Mouse (Mus musculus) embryonic facial prominence, embryonic 11.5 days (tissue): ENCODE measurements around the gene Ascc1. TPM values are rescaled to one million over a fixed set of nuclear protein-coding genes. Genes with fewer than 3 reads are reported as not detected.

Experiments used
- ATAC-seq: fragments of 200-750 bp; cut with Nextera tagmentation; replicated peaks from 2 replicates; pipeline ENCODE4 v1.8.0; 2017; ENCODE audit warnings: low read depth; ENCODE audit not compliant: insufficient number of reproducible peaks, low FRiP score, low TSS enrichment
- DNase-seq: peaks from one replicate; pipeline ENCODE4 v3.0.0-alpha.2; 2015; ENCODE audit warnings: low spot score
- H3K27ac ChIP-seq: fragments of 300-500 bp; sonication (generic); replicated peaks from 2 replicates; pipeline ENCODE4 v1.5.1; 2014; ENCODE audit warnings: mild to moderate bottlenecking, low read depth, low read length, control low read depth
- H3K27me3 ChIP-seq: fragments of 300-500 bp; sonication (generic); 2 replicates; pipeline ENCODE4 v1.6.1; 2014; ENCODE audit warnings: mild to moderate bottlenecking, low read length, moderate library complexity, mixed read lengths; ENCODE audit not compliant: control insufficient read depth, insufficient read depth
- H3K36me3 ChIP-seq: fragments of 300-500 bp; sonication (generic); replicated peaks from 2 replicates; pipeline ENCODE4 v1.6.1; 2014; ENCODE audit warnings: low read depth, mild to moderate bottlenecking, low read length, moderate library complexity, mixed read lengths; ENCODE audit not compliant: control insufficient read depth, insufficient read depth
- H3K4me1 ChIP-seq: fragments of 300-500 bp; sonication (generic); 2 replicates; pipeline ENCODE4 v1.6.1; 2014; ENCODE audit warnings: low read length, mixed read lengths; ENCODE audit not compliant: control insufficient read depth, insufficient read depth
- H3K4me2 ChIP-seq: fragments of 300-500 bp; sonication (generic); 2 replicates; pipeline ENCODE4 v1.6.1; 2014; ENCODE audit warnings: low read depth, mild to moderate bottlenecking, control low read depth, low read length, moderate library complexity
- H3K4me3 ChIP-seq: fragments of 300-500 bp; sonication (generic); 2 replicates; pipeline ENCODE4 v1.5.1; 2014; ENCODE audit warnings: low read depth, low read length, control low read depth
- H3K9ac ChIP-seq: fragments of 300-500 bp; sonication (generic); replicated peaks from 2 replicates; pipeline ENCODE4 v1.6.1; 2014; ENCODE audit warnings: mild to moderate bottlenecking, control low read depth, low read length
- H3K9me3 ChIP-seq: fragments of 300-500 bp; sonication (generic); replicated peaks from 2 replicates; pipeline ENCODE4 v1.6.1; 2016; ENCODE audit warnings: mild to moderate bottlenecking, low read length, inconsistent platforms, mixed read lengths; ENCODE audit not compliant: control insufficient read depth
- WGBS: fragments of 180-500 bp; shearing (Covaris S2); extraction: QIAGEN DNeasy Blood & Tissue Kit; methylation state at CpG from one replicate; pipeline ENCODE4 v1.1.7; 2014; 5-methylcytosine and 5-hydroxymethylcytosine counted together
- polyA plus RNA-seq: library from polyadenylated mRNA; unstranded; fragments of >200 nt; fragmentation: Nextera tagmentation; extraction: Ambion mirVana; gene quantifications from 2 replicates; pipeline ENCODE4 v1.2.1, GENCODE M21; 2014

Gene Ascc1
- polyA plus RNA-seq, 1 experiment from 2014 or later = 48.7 TPM

DNA sequence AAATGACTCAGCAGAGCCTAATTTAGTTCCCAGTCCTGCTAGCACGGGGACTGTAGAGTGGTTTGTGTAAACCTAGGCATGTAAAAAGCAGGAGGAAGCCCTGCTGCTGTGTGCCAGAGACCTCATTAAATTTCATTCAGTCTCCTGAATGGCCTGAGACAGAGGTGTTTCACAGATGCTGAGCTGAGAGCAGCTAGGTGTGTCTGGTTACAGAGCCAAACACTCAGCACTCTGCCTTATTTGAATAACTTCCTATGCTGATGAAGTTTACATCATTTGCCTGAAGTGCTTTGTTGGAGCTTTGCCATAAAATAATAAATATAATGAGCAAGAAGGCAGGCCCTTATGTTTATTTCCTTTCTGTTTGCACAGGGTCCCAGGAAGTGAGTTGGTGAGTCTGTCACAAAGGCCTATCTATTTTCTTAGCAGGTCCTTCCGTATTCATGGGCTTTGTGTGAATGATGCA lies 25.0 kb downstream of the Ascc1 start:
- no peak overlapping the region for H3K27ac ChIP-seq
- DNase-seq = no peak

DNA sequence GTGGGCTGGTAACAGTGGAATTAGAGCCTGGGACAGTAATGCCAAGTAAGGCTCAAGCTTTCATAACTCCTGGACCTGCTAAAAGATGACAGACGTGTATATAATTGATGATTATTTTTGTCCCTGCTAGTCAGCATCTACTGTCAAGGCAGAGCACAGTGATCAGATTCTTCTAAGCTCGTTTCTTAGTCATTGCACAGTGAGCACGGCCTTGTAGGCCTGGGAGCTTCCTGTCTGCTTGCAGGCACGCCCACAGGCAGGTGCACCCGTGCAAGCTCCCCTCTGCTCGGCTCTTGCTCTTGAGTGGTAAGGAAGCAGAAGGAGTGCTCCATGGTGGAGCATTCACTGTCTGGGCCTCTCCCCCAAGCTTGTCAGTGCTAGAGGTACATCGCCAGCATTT lies 25.6 kb downstream of the Ascc1 start:
- WGBS = 76% methylated on average over 7 of the region's 7 CpGs
- H3K9ac ChIP-seq = no peak overlapping the region

More for the DNA sequence above, 25.0 kb downstream of the Ascc1 start:
- WGBS = 63% methylated on average over 2 of the region's 2 CpGs
- Histone ChIP-seq H3K36me3 (no peaks in the 10 kb centered on the region), H3K4me3 (no peak overlapping the region), H3K4me2 (no peak overlapping the region), H3K9ac (no peak overlapping the region), H3K4me1 (peaks cover 3% of the 10 kb centered on the region; the same call in 1 of the 2 replicates), H3K9me3 (no peaks in the 10 kb centered on the region), H3K27me3 (no peaks in the 10 kb centered on the region)
- no peak for ATAC-seq

GRCm38 (mm10) chr10:60028979-60029378 lies 26.4 kb downstream of the Ascc1 start:
- Histone ChIP-seq H3K36me3 (no peaks in the 10 kb centered on the region), H3K9ac (no peak overlapping the region), H3K4me1 (peaks cover 3% of the 10 kb centered on the region; the same call in 1 of the 2 replicates), H3K9me3 (no peaks in the 10 kb centered on the region), H3K4me3 (no peak overlapping the region), H3K27ac (no peak overlapping the region), H3K4me2 (no peak overlapping the region), H3K27me3 (no peaks in the 10 kb centered on the region)
- ATAC-seq (no peak), DNase-seq (no peak)
- 71% methylated on average over 7 of the region's 7 CpGs for WGBS

More for the DNA sequence above, 25.6 kb downstream of the Ascc1 start:
- H3K4me2 ChIP-seq = no peak overlapping the region
- no peak overlapping the region for H3K27ac ChIP-seq
- H3K9me3 ChIP-seq = no peaks in the 10 kb centered on the region
- DNase-seq (no peak), ATAC-seq (no peak)
- no peaks in the 10 kb centered on the region for H3K27me3 ChIP-seq
- peaks cover 3% of the 10 kb centered on the region; the same call in 1 of the 2 replicates for H3K4me1 ChIP-seq
- H3K36me3 ChIP-seq = no peaks in the 10 kb centered on the region
- no peak overlapping the region for H3K4me3 ChIP-seq

DNA sequence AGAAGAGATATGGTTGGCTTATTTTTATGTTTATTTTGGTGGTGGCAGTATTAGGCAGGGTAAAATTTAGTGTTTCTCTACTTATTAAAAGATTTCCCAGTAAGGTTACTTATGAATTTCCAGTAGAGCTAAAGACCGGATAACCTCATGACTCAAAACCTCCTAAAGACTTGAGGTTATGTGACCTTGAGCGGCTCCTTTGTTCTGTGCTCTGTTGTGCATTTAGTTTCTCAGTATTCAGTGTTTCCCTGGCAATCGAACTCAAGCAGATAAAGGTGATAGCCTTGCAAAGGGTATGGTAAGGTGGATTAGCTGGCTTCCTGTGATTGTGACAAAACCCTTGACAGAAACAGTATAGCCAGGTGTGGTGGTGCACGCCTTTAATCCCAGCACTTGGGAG lies 26.8 kb downstream of the Ascc1 start:
- peaks cover 3% of the 10 kb centered on the region; the same call in 1 of the 2 replicates for H3K4me1 ChIP-seq
- H3K27me3 ChIP-seq = no peaks in the 10 kb centered on the region
- H3K4me3 ChIP-seq = no peak overlapping the region
- 89% methylated on average over 4 of the region's 4 CpGs for WGBS
- DNase-seq = no peak
- no peak overlapping the region for H3K27ac ChIP-seq
- no peaks in the 10 kb centered on the region for H3K36me3 ChIP-seq
- H3K9me3 ChIP-seq = no peaks in the 10 kb centered on the region
- no peak overlapping the region for H3K4me2 ChIP-seq
- H3K9ac ChIP-seq = no peak overlapping the region
- ATAC-seq = no peak

- Histone ChIP-seq H3K9me3 (no peaks in the 10 kb centered on the region), H3K9ac (no peak overlapping the region), H3K4me2 (no peak overlapping the region), H3K27me3 (no peaks in the 10 kb centered on the region), H3K4me1 (peaks cover 3% of the 10 kb centered on the region; the same call in 1 of the 2 replicates), H3K36me3 (no peaks in the 10 kb centered on the region), H3K4me3 (no peak overlapping the region), H3K27ac (no peak overlapping the region)
- ATAC-seq (no peak), DNase-seq (no peak)
- WGBS = 66% methylated on average over 8 of the region's 8 CpGs
Observed at GRCm38 (mm10) chr10:60031562-60031961, 29.0 kb downstream of the Ascc1 start.

GRCm38 (mm10) chr10:60031985-60032384 lies 29.4 kb downstream of the Ascc1 start:
- ATAC-seq = no peak; the same call in 1 of the 2 replicates
- no peaks in the 10 kb centered on the region for H3K27me3 ChIP-seq
- no peak overlapping the region for H3K27ac ChIP-seq
- WGBS = 75% methylated on average over 2 of the region's 2 CpGs
- no peaks in the 10 kb centered on the region; the same call in 1 of the 2 replicates for H3K4me1 ChIP-seq
- no peak for DNase-seq
- H3K36me3 ChIP-seq = no peaks in the 10 kb centered on the region
- no peak overlapping the region for H3K9ac ChIP-seq
- no peak overlapping the region for H3K4me3 ChIP-seq
- no peak overlapping the region for H3K4me2 ChIP-seq
- no peaks in the 10 kb centered on the region for H3K9me3 ChIP-seq

GRCm38 (mm10) chr10:60032622-60033021 lies 30.0 kb downstream of the Ascc1 start:
- H3K4me3 ChIP-seq = no peak overlapping the region
- no peak overlapping the region for H3K4me2 ChIP-seq
- H3K36me3 ChIP-seq = no peaks in the 10 kb centered on the region
- 54% methylated on average over 2 of the region's 2 CpGs for WGBS
- H3K27ac ChIP-seq = no peak overlapping the region
- no peak overlapping the region for H3K9ac ChIP-seq
- H3K9me3 ChIP-seq = no peaks in the 10 kb centered on the region
- no peaks in the 10 kb centered on the region for H3K27me3 ChIP-seq
- H3K4me1 ChIP-seq = no peaks in the 10 kb centered on the region
- ATAC-seq = no peak
- DNase-seq = no peak

DNA sequence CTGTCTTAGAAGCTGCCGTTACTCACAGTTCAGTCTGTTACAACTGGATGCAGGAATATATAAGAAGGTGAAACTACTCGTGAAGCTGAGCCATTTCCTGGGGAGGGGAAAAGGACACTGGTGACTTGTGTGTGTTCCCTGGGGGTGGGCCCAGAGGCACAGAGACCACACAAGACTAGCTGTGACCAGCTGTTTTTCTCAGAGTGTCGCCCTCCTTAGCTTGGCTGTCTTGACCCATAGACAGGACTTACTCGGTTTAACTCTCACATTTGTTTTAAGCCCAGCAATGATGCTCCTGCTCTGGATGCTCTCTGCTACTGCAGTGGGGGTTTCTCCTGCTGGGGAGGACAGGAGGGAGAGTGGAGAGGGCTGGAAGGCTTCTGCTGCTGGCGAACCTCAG lies 30.5 kb downstream of the Ascc1 start:
- WGBS = 27% methylated on average over 5 of the region's 5 CpGs
- Histone ChIP-seq H3K4me3 (no peak overlapping the region), H3K4me2 (no peak overlapping the region), H3K9me3 (no peaks in the 10 kb centered on the region), H3K27ac (no peak overlapping the region), H3K4me1 (no peaks in the 10 kb centered on the region), H3K27me3 (no peaks in the 10 kb centered on the region), H3K36me3 (no peaks in the 10 kb centered on the region), H3K9ac (no peak overlapping the region)
- ATAC-seq (no peak), DNase-seq (no peak)
